Mouse (Mus musculus): ENCODE data around the gene Tlr11.

The Tlr11 gene

DNA sequence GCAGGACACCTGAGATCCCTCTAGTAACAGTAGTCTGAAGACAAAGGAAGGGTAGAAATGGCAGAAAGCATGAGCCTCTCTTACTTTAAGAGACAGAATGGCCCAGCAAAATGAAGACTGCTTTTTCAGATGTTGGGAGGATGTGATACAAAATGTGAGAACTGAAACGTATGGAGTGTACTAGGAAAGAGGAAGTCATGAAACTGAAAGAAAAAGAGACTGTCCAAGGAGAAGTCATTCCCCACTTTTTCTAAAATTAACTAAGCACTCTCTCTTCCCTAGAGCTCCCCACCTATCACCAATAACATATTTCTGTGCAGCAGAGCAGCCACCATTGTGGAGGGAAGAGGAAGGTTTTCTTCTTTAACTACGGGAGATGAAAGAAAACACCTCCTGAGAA lies at the start of gene Tlr11:
TSS of gene Tlr11 (plus strand) at position 322 of the 400 bp plus-strand sequence.
- no peak for DNase-seq (ENCODE audit: low spot score in 2 of 2)

DNA sequence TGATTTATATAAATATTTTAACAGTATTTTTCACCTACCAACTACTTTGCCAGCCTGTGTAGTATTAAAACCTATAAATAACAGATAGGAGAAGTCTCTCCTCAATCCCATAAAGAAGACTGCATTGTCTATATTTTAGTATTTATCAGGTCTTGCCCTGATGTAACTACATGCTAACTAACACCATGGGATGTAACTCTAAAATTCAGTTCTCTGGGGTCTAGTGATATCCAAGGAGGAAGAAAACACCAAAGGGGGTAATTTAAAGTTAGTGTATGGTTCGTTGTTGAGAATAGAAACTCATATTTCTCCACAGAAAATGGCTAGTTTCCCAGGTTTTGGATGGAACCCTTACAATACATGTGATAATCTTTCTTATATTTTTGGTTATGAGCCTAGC lies 31.1 kb upstream of the Tlr11 start, which contains the start of gene Olfr734:
TSS of gene Olfr734 (minus strand) at position 101 of the 400 bp plus-strand sequence.
- no peak for DNase-seq (ENCODE audit: low spot score in 2 of 2)

DNA sequence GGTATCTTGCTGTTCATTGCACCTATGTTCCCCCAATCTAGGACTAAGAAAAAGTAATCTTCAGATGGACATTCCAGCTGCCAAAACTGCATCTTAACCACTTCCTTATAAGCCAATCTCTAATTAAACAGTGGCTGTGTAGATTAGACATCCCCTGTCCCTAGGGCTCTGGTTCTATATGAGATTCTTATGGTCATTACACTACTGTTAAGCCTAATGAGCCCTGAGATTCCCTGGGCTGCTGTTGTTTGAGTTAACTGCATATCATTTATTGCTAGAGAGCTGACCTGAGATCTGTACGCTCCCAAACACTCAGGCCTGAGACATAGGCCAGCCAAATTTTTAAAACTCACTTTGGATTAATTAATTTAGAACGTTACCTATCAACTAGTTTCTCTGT lies 8.9 kb upstream of the Tlr11 start, which contains the start of gene Olfr735:
TSS of gene Olfr735 (minus strand) at position 77 of the 400 bp plus-strand sequence.
- no peak for DNase-seq (ENCODE audit: low spot score in 2 of 2)

DNA sequence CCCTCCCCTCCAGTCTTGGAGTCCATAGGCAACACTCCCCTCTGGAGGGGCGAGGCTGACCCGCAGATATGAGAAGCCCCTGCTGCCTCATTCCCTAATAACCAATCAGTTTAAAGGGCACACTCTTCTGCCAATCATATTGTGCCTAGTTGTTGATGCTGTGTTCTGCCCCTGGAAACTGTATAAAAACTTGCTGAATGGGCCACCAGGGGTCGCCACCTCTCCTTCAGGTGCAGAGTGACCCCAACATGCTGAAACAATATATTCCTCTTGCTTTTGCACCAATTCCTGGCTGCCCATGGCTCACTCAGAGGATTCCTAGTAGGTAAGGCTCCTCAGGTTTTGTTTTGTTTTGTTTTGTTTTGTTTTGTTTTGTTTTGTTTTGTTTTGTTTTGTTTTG lies 5.3 kb upstream of the Tlr11 start:
- DNase-seq (ENCODE audit: low spot score in 2 of 2): no peak

DNA sequence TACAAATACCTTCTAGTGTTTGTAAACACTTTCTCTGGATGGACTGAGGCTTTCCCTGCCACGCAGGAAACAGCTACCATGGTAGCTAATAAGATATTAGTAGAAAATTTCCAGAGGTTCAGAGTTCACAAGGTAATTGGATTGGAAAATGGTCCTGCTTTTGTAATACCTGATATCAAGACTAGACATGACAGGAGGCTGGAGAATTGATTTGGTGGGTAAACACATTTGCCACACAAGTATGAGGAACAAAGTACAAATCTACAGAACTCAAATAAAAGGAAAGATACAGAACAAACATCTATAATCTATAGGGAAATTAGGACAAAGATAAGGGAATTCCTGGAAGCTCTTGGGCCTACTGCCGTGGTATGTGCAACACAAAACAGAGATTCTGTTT lies 989 bp upstream of the Tlr11 start:
- DNase-seq (ENCODE audit: low spot score in 2 of 2): no peak

DNA sequence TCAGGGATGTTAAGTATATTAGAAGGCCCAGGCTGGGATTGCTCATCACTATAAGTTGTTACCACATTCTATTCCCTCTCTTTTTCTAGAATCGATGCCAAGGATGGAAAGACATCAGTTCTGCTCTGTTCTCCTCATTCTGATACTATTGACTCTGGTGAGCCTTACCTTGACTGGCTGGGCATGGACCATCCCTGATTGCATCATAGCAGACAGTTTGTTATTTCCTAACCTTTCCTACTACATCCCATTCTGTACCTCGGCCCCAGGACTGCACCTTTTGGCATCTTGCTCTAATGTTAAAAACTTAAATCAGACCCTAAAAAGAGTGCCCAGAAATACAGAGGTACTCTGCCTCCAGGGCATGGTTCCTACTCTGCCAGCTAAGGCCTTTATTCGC lies 2.8 kb downstream of the Tlr11 start:
- no peak for DNase-seq (ENCODE audit: low spot score in 2 of 2)

DNA sequence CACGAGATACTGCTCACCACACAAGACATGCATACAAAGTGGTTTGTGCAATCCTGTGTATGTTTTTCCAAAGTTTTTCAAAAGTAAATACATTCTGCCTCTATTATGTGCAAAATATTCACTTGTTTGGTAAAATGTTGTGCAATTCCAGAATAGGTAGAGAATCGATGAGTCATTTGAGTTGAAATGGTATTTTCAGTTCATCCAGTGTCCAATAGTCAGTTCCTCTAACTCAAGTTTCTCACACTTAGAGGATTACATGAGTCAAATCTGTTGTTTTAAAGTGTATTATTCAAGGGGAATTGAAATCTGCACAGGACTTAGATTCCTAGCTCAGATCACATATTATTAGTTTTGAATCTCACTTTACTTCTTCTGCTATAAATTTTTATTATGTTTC lies 5.8 kb downstream of the Tlr11 start:
- DNase-seq (ENCODE audit: low spot score in 2 of 2): no peak

DNA sequence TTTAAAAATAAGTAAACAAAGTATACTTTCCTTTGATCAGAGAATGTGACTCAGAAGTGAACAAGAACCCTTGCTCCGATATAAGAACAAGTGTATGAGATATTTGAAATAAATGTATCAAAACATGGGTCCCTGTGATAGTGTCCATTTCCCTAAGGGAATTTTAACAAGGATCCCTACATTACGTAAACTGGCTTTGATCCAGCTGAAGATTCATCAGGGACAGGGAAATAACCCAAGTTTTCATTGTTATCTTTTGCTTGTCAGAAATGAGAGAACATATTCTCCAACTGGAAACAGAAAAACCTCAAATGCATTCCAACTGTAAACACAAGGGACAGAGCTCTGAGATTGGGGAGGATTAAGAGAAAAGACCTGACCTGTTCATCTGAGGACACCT lies 23.1 kb downstream of the Tlr11 start, which contains the start of gene Olfr736:
TSS of gene Olfr736 (plus strand) at position 301 of the 400 bp plus-strand sequence.
- DNase-seq (ENCODE audit: low spot score in 2 of 2): no peak

DNA sequence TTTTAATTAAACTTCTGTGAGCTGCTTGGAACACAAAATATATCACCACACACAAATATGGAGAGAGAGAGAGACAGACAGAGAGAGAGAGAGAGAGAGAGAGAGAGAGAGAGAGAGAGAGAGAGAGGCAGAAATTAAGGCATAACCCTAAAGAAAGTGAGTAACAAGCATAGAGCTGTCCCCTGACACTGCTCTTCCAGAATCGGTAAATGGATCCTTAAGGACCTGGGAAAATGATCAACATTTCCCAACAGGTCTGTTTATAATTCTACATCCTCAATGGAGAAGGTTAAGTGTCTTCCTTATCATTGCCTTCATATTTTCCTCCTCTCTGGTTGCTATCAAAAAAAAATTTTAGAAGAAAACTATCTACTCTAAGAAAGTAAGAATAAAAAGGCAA lies 49.6 kb downstream of the Tlr11 start, which contains the start of gene Olfr738:
TSS of gene Olfr738 (plus strand) at position 301 of the 400 bp plus-strand sequence.
- no peak for DNase-seq (ENCODE audit: low spot score in 2 of 2)

Data from right cerebral cortex, adult 2 months (tissue).